Mouse (Mus musculus) T-cell, adult 2 months (primary cell): ENCODE measurements around the gene Snrnp70.
A peak's percentile ranks its signal among the peaks of the same experiment; 100 is the strongest.

Experiments
- DNase-seq: peaks from one replicate; pipeline ENCODE4 v3.0.0; 2022; ENCODE audit warnings: low spot score

Snrnp70 gene

GRCm38 (mm10) chr7:45395578-45396336, at the start of gene Snrnp70:
TSS of gene Snrnp70 (minus strand) at chr7:45395742.
- peak; percentile 100 for DNase-seq

GRCm38 (mm10) chr7:45443526-45444420, 48.2 kb upstream of the Snrnp70 start:
- no peak for DNase-seq

- DNase-seq = no peak
Observed at GRCm38 (mm10) chr7:45437521-45438276, 42.2 kb upstream of the Snrnp70 start, which contains the start of gene Ruvbl2. TSS of gene Ruvbl2 (minus strand) at chr7:45438096.

GRCm38 (mm10) chr7:45437046-45437445, 41.5 kb upstream of the Snrnp70 start:
- DNase-seq = no peak

- no peak for DNase-seq
Observed at GRCm38 (mm10) chr7:45436444-45436843, 40.9 kb upstream of the Snrnp70 start.

- no peak for DNase-seq
Observed at GRCm38 (mm10) chr7:45435038-45435437, 39.5 kb upstream of the Snrnp70 start.

GRCm38 (mm10) chr7:45434203-45435015, 38.9 kb upstream of the Snrnp70 start, which contains the start of gene Gys1:
TSS of gene Gys1 (plus strand) at chr7:45434844.
- peak; percentile 100 for DNase-seq

- DNase-seq = no peak
Observed at GRCm38 (mm10) chr7:45433835-45434202, 38.3 kb upstream of the Snrnp70 start.

GRCm38 (mm10) chr7:45426556-45426955, 31.0 kb upstream of the Snrnp70 start:
- DNase-seq = no peak

- DNase-seq = no peak
Observed at GRCm38 (mm10) chr7:45421194-45421593, 25.7 kb upstream of the Snrnp70 start.

- no peak for DNase-seq
Observed at GRCm38 (mm10) chr7:45420615-45420919, 25.0 kb upstream of the Snrnp70 start, which contains the start of gene Lhb. TSS of gene Lhb (plus strand) at chr7:45420820.

- no peak for DNase-seq
Observed at GRCm38 (mm10) chr7:45419859-45420614, 24.5 kb upstream of the Snrnp70 start.

- DNase-seq = no peak
Observed at GRCm38 (mm10) chr7:45417962-45418492, 22.5 kb upstream of the Snrnp70 start.

GRCm38 (mm10) chr7:45415636-45416035, 20.1 kb upstream of the Snrnp70 start:
- DNase-seq = peak; percentile 28

GRCm38 (mm10) chr7:45414740-45415224, 19.2 kb upstream of the Snrnp70 start:
- no peak for DNase-seq

GRCm38 (mm10) chr7:45413864-45414739, 18.6 kb upstream of the Snrnp70 start:
- DNase-seq = no peak

- no peak for DNase-seq
Observed at GRCm38 (mm10) chr7:45413113-45413863, 17.7 kb upstream of the Snrnp70 start, which contains the start of gene Ntf5. TSS of gene Ntf5 (plus strand) at chr7:45413695.

GRCm38 (mm10) chr7:45412421-45412820, 16.9 kb upstream of the Snrnp70 start:
- no peak for DNase-seq
